Mouse (Mus musculus) right cerebral cortex, postnatal 4 days (tissue): ENCODE measurements at regions not wholly inside any gene's neighbourhood (a gene's known extent, or its start where the extent isn't known, plus 50 kb on each side); places are given as distances from the start of the nearest gene placed in this dataset.

ENCODE experiments used
- DNase-seq: peaks from one replicate; pipeline ENCODE4 v3.0.0-alpha.2; 2022

- no peak for DNase-seq
Observed at GRCm38 (mm10) chr9:34029503-34030169, 456.1 kb upstream of the Kirrel3 start.

- peak; percentile 6 for DNase-seq
Observed at GRCm38 (mm10) chr9:34054435-34054834, 431.3 kb upstream of the Kirrel3 start.
